Mouse (Mus musculus) myocyte (in vitro differentiated cells): ENCODE measurements around the gene Tmbim4. TPM values are rescaled to one million over a fixed set of nuclear protein-coding genes. Genes with fewer than 3 reads are reported as not detected.

Source experiments
- H3K27me3 ChIP-seq: one replicate; pipeline ENCODE4 v1.6.1; 2011; ENCODE audit not compliant: control insufficient read depth, insufficient read depth, insufficient read length
- H3K36me3 ChIP-seq: one replicate; pipeline ENCODE4 v1.6.1; 2011; ENCODE audit not compliant: control insufficient read depth, insufficient read depth
- H3K4me2 ChIP-seq: one replicate; pipeline ENCODE4 v1.6.1; 2011; ENCODE audit warnings: low read depth, control low read depth
- H3K4me3 ChIP-seq: one replicate; pipeline ENCODE4 v1.5.1; 2011; ENCODE audit warnings: mild to moderate bottlenecking, control low read depth, moderate library complexity
- H3K79me2 ChIP-seq: one replicate; pipeline ENCODE4 v1.6.1; 2011; ENCODE audit not compliant: control insufficient read depth, insufficient read depth
- H3ac ChIP-seq: one replicate; pipeline ENCODE4 v1.6.1; 2011; ENCODE audit not compliant: control insufficient read depth, insufficient read length
- CEBPB ChIP-seq: IDR thresholded peaks from 2 replicates; pipeline ENCODE4 v1.6.1; 2011; ENCODE audit warnings: mild to moderate bottlenecking, moderate library complexity; ENCODE audit not compliant: poor library complexity, insufficient read depth, severe bottlenecking
- E2F4 ChIP-seq: IDR thresholded peaks from one replicate; pipeline ENCODE4 v1.6.1; 2011; ENCODE audit warnings: mild to moderate bottlenecking, control low read depth, moderate library complexity; ENCODE audit not compliant: insufficient read depth
- MAX ChIP-seq: IDR thresholded peaks from one replicate; pipeline ENCODE4 v1.6.1; 2011; ENCODE audit warnings: low read depth, mild to moderate bottlenecking, control low read depth
- MYOD1 ChIP-seq, 3 experiments: IDR thresholded peaks; one replicate each; pipeline ENCODE4 v1.6.1; 2011; ENCODE audit warnings: control low read depth in 2 of 3, low read depth in 2 of 3, mild to moderate bottlenecking in 2 of 3, moderate library complexity in 1 of 3; ENCODE audit not compliant: insufficient read length in 2 of 3, control insufficient read depth in 1 of 3
- MYOG ChIP-seq, 3 experiments: IDR thresholded peaks; one replicate each; pipeline ENCODE4 v1.6.1; 2011; ENCODE audit warnings: control low read depth in 2 of 3, low read depth in 2 of 3, mild to moderate bottlenecking in 2 of 3; ENCODE audit not compliant: insufficient read length in 2 of 3, control insufficient read depth in 1 of 3, insufficient read depth in 1 of 3
- POLR2A ChIP-seq: IDR thresholded peaks from one replicate; pipeline ENCODE4 v1.6.1; 2011; ENCODE audit warnings: low read depth, mild to moderate bottlenecking, control low read depth, moderate library complexity; ENCODE audit not compliant: insufficient read length
- POLR2AphosphoS2 ChIP-seq: IDR thresholded peaks from one replicate; pipeline ENCODE4 v1.6.1; 2011; ENCODE audit warnings: low read depth, control low read depth; ENCODE audit not compliant: insufficient read length
- REST ChIP-seq: IDR thresholded peaks from one replicate; pipeline ENCODE4 v1.6.1; 2011; ENCODE audit warnings: mild to moderate bottlenecking, control low read depth, moderate library complexity; ENCODE audit not compliant: insufficient read depth, insufficient read length
- SRF ChIP-seq: IDR thresholded peaks from one replicate; pipeline ENCODE4 v1.6.1; 2011; ENCODE audit warnings: low read depth; ENCODE audit not compliant: control insufficient read depth, insufficient read length
- TCF12 ChIP-seq: IDR thresholded peaks from one replicate; pipeline ENCODE4 v1.6.1; 2011; ENCODE audit warnings: mild to moderate bottlenecking, control low read depth; ENCODE audit not compliant: poor library complexity, insufficient read depth, severe bottlenecking
- TCF3 ChIP-seq: IDR thresholded peaks from one replicate; pipeline ENCODE4 v1.6.1; 2011; ENCODE audit warnings: low read depth, control low read depth; ENCODE audit not compliant: insufficient read length
- USF1 ChIP-seq: IDR thresholded peaks from one replicate; pipeline ENCODE4 v1.6.1; 2011; ENCODE audit warnings: low read depth, mild to moderate bottlenecking, control low read depth, moderate library complexity
- polyA plus RNA-seq: library from polyadenylated mRNA; unstranded; fragments of >200 nt; fragmentation: generic; extraction: Trizol; gene quantifications from one replicate; pipeline ENCODE4 v1.2.1, GENCODE M21; 2012; ENCODE audit warnings: missing spikeins

Tmbim4 gene
- polyA plus RNA-seq, 1 experiment, result 229 TPM

DNA sequence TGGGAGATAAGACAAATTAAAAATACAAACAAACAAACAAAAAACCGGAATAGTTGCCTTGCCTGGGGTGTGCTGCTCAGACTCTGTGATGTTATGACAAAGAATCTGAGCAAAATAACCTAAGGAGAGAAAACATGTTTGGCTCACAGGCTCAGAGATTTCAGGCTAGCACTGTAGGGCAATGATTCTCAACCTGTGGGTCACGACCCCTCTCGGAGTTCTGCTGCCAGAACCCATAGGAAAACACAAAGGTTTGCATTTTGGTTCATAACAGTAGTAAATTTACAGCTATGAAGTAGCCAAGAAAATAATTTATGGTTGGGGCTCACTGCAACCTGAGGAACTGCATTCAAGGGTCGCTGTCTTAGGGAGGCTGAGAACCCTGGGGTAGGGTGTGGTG, 9.1 kb upstream of the Tmbim4 start:
- Histone ChIP-seq H3K4me3 (no peak overlapping the region), H3K27me3 (no peaks in the 10 kb centered on the region), H3K79me2 (no peaks in the 10 kb centered on the region), H3ac (no peak overlapping the region), H3K4me2 (no peak overlapping the region), H3K36me3 (no peaks in the 10 kb centered on the region)
- TF ChIP-seq USF1 (no peak), TCF12 (no peak), POLR2AphosphoS2 (no peak)

DNA sequence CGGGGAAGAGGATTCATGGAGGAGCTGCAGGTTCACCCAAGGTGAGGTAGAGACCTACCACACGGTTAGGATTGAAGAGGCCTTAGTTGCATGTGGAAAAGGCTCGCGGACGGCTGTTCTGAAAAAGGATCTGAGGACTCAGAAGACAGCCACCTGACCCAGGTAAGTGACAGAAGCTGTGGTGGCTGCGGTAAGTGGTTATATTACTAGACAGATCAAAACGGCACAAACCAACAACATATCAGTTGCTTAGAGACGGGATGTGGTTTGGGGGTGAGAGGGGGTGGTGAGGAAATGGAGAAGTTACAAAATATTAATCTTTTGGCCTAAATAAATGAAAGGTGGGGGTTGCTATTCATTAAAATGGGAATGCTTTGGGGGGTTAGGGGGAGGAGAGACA, 8.1 kb upstream of the Tmbim4 start:
- Histone ChIP-seq H3ac (no peak overlapping the region), H3K4me3 (no peak overlapping the region), H3K79me2 (no peaks in the 10 kb centered on the region), H3K4me2 (no peak overlapping the region), H3K27me3 (no peaks in the 10 kb centered on the region), H3K36me3 (no peaks in the 10 kb centered on the region)
- TF ChIP-seq POLR2A (no peak), TCF3 (no peak), E2F4 (no peak), REST (no peak), MYOG (IDR thresholded peaks at IDR 0.05; ENCODE audit: control insufficient read depth in 1 of 3, insufficient read depth in 1 of 3, insufficient read length in 2 of 3, low read depth in 2 of 3) (no peak), TCF12 (no peak), CEBPB (no peak), USF1 (no peak), MYOD1 (IDR thresholded peaks at IDR 0.05; ENCODE audit: control insufficient read depth in 1 of 3, insufficient read length in 2 of 3, low read depth in 2 of 3) (no peak)

DNA sequence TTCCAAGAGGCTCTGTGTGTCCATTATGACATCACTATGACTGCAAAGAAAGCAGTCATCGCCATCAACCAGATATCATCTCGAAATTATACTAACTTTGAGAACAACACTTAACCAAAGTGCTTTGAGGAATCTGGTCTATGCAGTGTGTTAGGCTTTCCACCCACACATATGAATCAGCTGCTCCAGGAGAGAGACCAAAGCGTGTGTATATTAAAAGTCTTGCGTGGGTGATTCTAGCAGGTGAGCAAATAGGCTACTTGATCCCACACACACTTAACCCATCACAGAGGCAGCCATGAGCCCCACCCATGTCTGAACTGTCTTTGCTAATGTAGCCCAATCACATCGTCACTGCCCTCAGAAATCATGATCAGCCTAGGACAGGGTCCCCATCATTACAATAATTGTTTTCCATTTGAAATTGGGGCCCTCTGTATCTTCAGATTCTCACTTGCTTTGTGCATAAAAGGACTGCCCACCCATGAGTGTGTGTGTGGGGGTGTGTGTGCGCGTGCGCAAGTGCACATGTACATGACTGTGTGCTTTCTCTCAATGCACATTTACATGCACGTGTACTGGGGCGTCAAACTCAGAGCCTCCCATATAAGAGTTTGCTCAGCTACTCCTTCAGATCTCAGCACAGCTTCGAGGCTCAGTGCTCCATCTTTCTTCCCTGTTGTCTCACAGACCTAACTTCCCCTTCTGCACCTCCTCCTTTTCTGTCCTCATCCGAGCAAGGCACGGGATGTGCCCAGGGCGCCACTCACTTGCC, 4.1 kb upstream of the Tmbim4 start:
- TF ChIP-seq SRF (no peak), POLR2A (no peak), REST (no peak), MYOD1 (IDR thresholded peaks at IDR 0.05; ENCODE audit: control insufficient read depth in 1 of 3, insufficient read length in 2 of 3, low read depth in 2 of 3) (peak in 2 of 3 experiments; percentile 6 to 47), MAX (no peak)
- no peaks in the 10 kb centered on the region for H3K79me2 ChIP-seq

GRCm38 (mm10) chr10:120201961-120202402, 592 bp downstream of the Tmbim4 start, which contains the start of gene Irak3:
Gene Irak3, minus strand, starts transcription at chr10:120202130.
- no peak for TF ChIP-seq MAX
- TF ChIP-seq TCF3, result no peak
- TF ChIP-seq CEBPB, result no peak
- H3K4me3 ChIP-seq, result peak within 1 kb of the TSS; percentile 24
- no peaks in the 10 kb centered on the region for H3K36me3 ChIP-seq

More for the DNA sequence above, 4.1 kb upstream of the Tmbim4 start:
- H3ac ChIP-seq, result no peak overlapping the region
- H3K4me3 ChIP-seq, result no peak overlapping the region
- H3K4me2 ChIP-seq, result no peak overlapping the region
- no peaks in the 10 kb centered on the region for H3K36me3 ChIP-seq
- H3K27me3 ChIP-seq, result no peaks in the 10 kb centered on the region

DNA sequence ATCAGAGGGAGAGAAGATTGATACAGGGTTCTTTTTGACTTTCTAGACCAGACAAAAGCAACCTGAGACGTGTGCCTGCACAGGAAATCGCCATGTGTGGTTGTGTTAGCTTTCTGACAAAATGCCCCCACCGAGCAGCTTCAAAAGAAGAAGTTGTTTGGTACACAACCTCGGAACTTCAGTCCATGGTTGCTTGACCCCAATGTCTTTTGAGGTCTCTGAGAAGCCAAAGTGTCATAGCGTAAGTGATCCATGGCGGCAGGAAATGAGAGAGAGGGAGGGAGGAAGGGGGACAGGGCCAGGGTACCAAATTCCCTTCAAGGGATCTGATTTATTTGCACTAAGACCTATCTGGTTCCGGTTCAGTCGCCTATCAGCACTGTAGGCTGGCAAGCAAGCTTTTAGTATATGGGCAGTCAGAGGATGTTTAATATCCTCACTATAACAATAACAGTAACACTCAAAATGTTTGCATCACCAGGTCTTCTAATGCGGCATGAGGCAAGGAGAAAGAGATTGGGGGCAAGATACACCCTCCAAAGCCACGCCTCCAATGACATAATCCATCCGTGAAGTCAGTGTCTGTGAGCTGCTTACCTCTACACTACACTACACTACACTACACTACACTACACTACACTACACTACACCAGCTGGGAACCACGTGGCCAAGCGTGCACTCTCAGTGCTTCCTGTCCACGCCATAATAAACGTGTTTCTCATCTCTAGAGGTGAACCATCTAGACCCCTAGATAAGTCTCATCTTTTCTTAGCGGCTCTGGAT, 1.3 kb downstream of the Tmbim4 start:
- Histone ChIP-seq H3K4me2 (no peak overlapping the region), H3K79me2 (no peaks in the 10 kb centered on the region), H3K27me3 (no peaks in the 10 kb centered on the region), H3ac (no peak overlapping the region), H3K4me3 (peak overlapping the region; percentile 24), H3K36me3 (no peaks in the 10 kb centered on the region)
- TF ChIP-seq CEBPB, result no peak
- TF ChIP-seq MYOG (IDR thresholded peaks at IDR 0.05; ENCODE audit: control insufficient read depth in 1 of 3, insufficient read depth in 1 of 3, insufficient read length in 2 of 3, low read depth in 2 of 3), result no peak
- TF ChIP-seq MYOD1 (IDR thresholded peaks at IDR 0.05; ENCODE audit: control insufficient read depth in 1 of 3, insufficient read length in 2 of 3, low read depth in 2 of 3), result no peak
- no peak for TF ChIP-seq E2F4
- no peak for TF ChIP-seq MAX
- no peak for TF ChIP-seq TCF12
- no peak for TF ChIP-seq POLR2AphosphoS2
- no peak for TF ChIP-seq REST
- no peak for TF ChIP-seq SRF
- TF ChIP-seq USF1, result no peak
- no peak for TF ChIP-seq TCF3
- TF ChIP-seq POLR2A, result no peak

More at GRCm38 (mm10) chr10:120201961-120202402, 592 bp downstream of the Tmbim4 start, which contains the start of gene Irak3:
- Histone ChIP-seq H3ac (no peak within 1 kb of the TSS), H3K4me2 (peak within 1 kb of the TSS; percentile 76), H3K27me3 (no peaks in the 10 kb centered on the region), H3K79me2 (no peaks in the 10 kb centered on the region)
